Mouse (Mus musculus) erythroblast, embryonic 14.5 days (primary cell): ENCODE results near the gene Zbtb3. TPM values are rescaled to one million over a fixed set of nuclear protein-coding genes. Genes with fewer than 3 reads are reported as not detected.
A peak's percentile ranks its signal among the peaks of the same experiment; 100 is the strongest.

ENCODE experiments used
- H3K27me3 ChIP-seq: 2 replicates; pipeline ENCODE4 v1.6.1; 2012; ENCODE audit warnings: inconsistent platforms; ENCODE audit not compliant: control insufficient read depth
- H3K36me3 ChIP-seq: 2 replicates; pipeline ENCODE4 v1.6.1; 2012; ENCODE audit warnings: mild to moderate bottlenecking, inconsistent platforms; ENCODE audit not compliant: control insufficient read depth
- H3K4me1 ChIP-seq: 2 replicates; pipeline ENCODE4 v1.6.1; 2012; ENCODE audit warnings: inconsistent platforms; ENCODE audit not compliant: control insufficient read depth
- H3K4me3 ChIP-seq: replicated peaks from 2 replicates; pipeline ENCODE3; 2012; ENCODE audit warnings: moderate library complexity, mild to moderate bottlenecking, inconsistent platforms
- H3K9me3 ChIP-seq: 2 replicates; pipeline ENCODE4 v1.6.1; 2012; ENCODE audit warnings: low read length, inconsistent platforms, mixed read lengths; ENCODE audit not compliant: control insufficient read depth
- GATA1 ChIP-seq: IDR thresholded peaks from 2 replicates; pipeline ENCODE4 v1.6.1; 2012; ENCODE audit warnings: low read length, inconsistent platforms, mixed read lengths
- TAL1 ChIP-seq: IDR thresholded peaks from 3 replicates; pipeline ENCODE4 v1.6.1; 2012; ENCODE audit warnings: low read length, inconsistent platforms, mixed read lengths
- polyA plus RNA-seq: library from polyadenylated mRNA; stranded (reverse); fragments of >175 nt; gene quantifications from 2 replicates; pipeline ENCODE4 v1.2.3, GENCODE M21; 2012

The Zbtb3 gene
- 0.06 and 0.07 TPM in 2 replicates for polyA plus RNA-seq

DNA sequence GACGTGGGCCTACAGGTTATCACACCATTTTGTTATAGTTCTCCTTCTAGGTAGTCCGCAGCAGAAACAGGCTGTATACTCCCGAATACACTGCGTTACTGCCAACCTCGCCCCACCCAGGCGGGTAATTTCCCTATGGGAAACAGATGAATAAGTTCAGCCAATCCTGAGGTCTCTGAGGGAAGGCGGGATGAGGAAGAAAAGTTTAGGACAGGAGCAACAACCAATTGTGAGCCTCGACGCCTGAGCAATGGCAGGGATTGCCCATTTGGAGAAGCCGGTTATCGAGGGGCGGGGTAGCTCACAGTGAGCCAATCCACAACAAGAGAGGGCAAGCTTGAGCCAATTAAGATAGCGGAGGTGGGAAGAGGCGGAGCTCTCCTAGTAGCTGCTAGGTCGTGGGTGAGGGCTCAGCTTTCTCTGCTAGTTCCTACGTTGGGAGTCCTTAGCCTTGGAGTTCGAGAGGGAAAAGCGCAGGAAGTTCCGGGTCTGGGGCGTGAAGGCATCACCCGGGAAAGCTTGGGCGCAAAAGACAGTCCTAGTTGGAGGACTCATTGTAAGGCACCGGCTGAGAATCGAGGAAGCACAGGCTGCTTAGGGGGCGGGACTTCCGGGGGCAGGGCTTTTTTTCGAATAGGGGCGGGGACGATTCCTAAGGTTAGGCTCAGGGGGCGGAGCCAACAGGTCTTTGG, at the start of gene Zbtb3:
Gene Zbtb3 (plus strand): TSS at position 426 of the 692 bp plus-strand sequence.
- TF ChIP-seq TAL1 (no peak), GATA1 (no peak)
- H3K9me3 ChIP-seq = no peaks in the 10 kb centered on the region
- peaks cover 37% of the 10 kb centered on the region for H3K36me3 ChIP-seq
- peaks cover 68% of the 10 kb centered on the region for H3K4me1 ChIP-seq
- H3K4me3 ChIP-seq = peak within 1 kb of the TSS; percentile 84
- H3K27me3 ChIP-seq = no peaks in the 10 kb centered on the region

DNA sequence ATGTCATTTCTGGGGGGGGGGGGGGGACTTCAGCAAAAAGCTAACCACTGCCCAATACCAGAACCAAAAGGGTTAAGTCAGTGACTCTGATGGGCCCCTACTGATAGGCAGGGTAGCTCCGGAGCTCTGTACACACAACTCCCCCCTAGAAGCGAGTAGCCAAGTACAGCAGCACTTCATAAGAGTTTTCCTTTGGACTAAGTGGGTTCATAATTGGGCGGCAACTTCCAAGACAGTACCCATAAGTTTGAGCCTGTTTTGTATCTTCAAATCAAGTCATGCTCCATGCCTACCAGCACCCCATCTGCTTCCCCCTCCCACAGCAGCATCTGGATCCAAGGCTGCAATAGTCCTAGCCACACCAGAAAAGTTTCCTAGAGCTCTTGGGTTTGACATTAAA, 46.7 kb upstream of the Zbtb3 start:
- Histone ChIP-seq H3K27me3 (no peaks in the 10 kb centered on the region), H3K36me3 (peaks cover 63% of the 10 kb centered on the region), H3K9me3 (no peaks in the 10 kb centered on the region)

DNA sequence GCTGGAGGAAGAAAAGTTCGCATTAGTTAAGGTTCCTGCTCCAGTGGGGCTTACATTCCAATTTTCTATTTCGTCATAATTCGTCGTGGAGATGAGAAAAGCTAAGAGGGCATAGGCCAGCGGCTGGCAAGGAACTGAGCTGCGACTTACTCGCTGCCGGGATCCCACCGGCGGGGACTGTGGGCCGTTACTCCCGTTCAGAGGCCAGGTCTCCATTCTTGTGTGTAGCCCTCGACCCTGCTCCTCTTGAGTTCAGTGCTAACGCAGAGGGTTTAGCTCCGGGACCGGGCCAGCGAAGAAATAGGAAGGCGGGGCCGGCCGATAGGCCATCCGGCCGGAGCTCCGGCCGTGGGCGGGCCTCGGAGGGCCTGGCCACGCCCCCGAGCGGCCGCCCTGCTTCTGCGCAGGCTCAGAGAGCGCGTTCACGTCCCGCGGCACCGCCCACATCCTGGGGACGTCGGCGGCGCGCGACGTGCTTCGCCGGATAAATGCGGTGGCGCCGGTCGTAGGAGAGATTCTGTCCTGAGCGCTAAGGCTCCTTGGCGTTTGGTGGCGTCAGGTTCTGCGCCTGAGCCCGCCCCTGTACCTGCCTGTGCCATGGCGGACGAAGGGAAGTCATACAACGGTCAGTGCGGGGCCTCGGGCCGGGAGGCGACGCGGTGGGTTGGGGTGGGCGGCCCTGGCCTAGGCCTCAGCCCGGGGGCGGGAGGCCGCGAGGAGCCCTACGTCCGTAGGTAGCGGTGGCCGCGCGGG, 45.5 kb upstream of the Zbtb3 start, which contains the start of gene Nxf1:
Gene Nxf1 (plus strand): TSS at position 439 of the 753 bp plus-strand sequence.
- H3K36me3 ChIP-seq = peaks cover 61% of the 10 kb centered on the region
- H3K9me3 ChIP-seq = no peaks in the 10 kb centered on the region
- H3K4me1 ChIP-seq = peaks cover 37% of the 10 kb centered on the region
- TF ChIP-seq GATA1 (no peak), TAL1 (no peak)
- H3K4me3 ChIP-seq = peak within 1 kb of the TSS; percentile 73
- H3K27me3 ChIP-seq = no peaks in the 10 kb centered on the region

More for the DNA sequence above, 46.7 kb upstream of the Zbtb3 start:
- TF ChIP-seq GATA1 = no peak
- no peak for TF ChIP-seq TAL1
- Histone ChIP-seq H3K4me3 (peak overlapping the region; percentile 73), H3K4me1 (peaks cover 37% of the 10 kb centered on the region)

DNA sequence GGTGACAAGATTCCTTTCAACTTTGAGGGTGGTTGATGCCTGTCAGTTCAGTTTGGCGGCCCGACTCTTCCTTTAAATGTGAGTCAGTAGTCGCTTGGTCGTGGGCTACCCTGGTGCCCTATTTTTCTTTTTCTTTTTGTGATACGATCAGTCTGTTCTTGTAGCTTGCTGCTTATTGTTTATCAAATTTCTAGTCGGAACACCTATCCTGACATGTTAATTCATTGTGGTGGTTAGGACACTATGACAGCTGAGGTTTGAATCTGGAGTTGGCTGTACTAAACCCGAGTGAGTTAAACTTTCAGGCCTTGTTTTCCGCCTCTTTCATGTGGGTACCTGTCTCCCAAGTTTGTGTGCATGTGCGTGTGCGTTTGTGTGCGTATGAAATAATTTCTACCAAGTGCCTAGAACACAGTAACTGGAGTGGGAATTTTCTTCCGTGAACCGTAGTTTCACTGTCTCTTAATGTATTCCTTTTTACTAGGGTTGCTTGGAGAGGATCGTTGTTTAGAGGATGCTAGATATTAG, 44.8 kb upstream of the Zbtb3 start:
- Histone ChIP-seq H3K4me3 (peak overlapping the region; percentile 73), H3K4me1 (peaks cover 37% of the 10 kb centered on the region), H3K9me3 (no peaks in the 10 kb centered on the region), H3K36me3 (peaks cover 61% of the 10 kb centered on the region), H3K27me3 (no peaks in the 10 kb centered on the region)
- TF ChIP-seq TAL1 (no peak), GATA1 (no peak)

DNA sequence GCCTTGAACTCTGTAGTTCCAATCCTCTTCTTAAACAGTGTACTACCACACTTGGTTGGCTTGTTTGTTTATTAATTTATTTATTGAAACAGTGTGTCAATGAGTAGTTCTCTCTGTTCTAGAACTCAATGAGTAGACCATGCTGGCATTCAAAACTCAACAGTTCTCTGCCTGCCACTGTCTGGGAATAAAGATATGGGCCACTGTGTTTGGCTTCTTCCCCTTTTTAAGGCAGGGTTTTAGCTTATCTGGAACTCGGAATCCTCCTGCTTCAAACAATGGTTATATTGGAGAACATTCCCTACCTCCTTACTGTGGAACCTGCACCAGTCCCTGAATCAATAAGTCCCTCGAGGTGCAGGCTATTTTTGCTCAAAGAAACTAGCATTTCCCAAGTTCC, 43.5 kb upstream of the Zbtb3 start:
- peaks cover 36% of the 10 kb centered on the region for H3K4me1 ChIP-seq
- H3K27me3 ChIP-seq = no peaks in the 10 kb centered on the region
- peak overlapping the region; percentile 73 for H3K4me3 ChIP-seq
- H3K36me3 ChIP-seq = peaks cover 61% of the 10 kb centered on the region
- H3K9me3 ChIP-seq = no peaks in the 10 kb centered on the region
- TF ChIP-seq GATA1 = no peak
- TF ChIP-seq TAL1 = no peak

DNA sequence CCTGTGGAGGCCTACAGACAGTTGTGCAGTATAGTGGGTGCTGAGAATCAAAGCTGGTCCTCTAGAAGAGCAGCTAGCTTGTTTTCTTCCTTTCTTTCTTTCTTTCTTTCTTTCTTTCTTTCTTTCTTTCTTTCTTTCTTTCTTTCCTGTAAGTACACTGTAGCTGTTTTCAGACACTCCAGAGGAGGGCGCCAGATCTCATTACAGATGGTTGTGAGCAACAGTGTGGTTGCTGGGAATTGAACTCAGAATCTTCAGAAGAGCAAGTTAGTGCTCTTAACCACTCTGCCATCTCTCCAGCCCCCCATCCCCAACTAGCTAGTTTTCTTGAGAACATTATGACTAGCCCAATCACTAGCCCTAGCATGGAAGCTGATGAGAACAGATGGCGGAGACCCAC, 41.6 kb upstream of the Zbtb3 start:
- Histone ChIP-seq H3K36me3 (peaks cover 61% of the 10 kb centered on the region), H3K4me3 (no peak overlapping the region), H3K4me1 (peaks cover 25% of the 10 kb centered on the region), H3K27me3 (peaks cover 3% of the 10 kb centered on the region; the same call in 1 of the 2 replicates), H3K9me3 (peaks cover 12% of the 10 kb centered on the region)
- TF ChIP-seq GATA1 = no peak
- no peak for TF ChIP-seq TAL1

DNA sequence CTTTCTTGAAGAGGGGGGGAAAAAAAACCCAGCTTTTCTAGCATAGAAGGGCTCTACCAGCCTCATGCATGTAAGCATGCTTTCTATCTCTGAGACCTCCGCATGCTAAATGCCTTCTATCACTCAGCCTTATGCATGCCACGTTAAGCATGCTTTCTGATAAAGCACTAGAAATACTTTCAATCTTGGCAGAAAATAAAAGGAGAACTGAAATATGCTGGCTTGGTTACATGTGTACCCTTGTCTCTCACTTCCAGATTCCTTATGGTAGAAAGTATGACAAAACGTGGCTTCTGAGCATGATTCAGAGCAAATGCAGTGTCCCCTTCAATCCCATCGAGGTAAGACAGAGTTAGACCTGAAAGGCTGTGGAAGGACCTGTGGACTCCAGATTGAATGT, 39.1 kb upstream of the Zbtb3 start:
- H3K36me3 ChIP-seq = peaks cover 82% of the 10 kb centered on the region
- peaks cover 13% of the 10 kb centered on the region for H3K4me1 ChIP-seq
- TF ChIP-seq GATA1 = no peak
- TF ChIP-seq TAL1 = no peak
- peaks cover 15% of the 10 kb centered on the region for H3K9me3 ChIP-seq
- H3K27me3 ChIP-seq = peaks cover 3% of the 10 kb centered on the region; the same call in 1 of the 2 replicates
- no peak overlapping the region for H3K4me3 ChIP-seq

DNA sequence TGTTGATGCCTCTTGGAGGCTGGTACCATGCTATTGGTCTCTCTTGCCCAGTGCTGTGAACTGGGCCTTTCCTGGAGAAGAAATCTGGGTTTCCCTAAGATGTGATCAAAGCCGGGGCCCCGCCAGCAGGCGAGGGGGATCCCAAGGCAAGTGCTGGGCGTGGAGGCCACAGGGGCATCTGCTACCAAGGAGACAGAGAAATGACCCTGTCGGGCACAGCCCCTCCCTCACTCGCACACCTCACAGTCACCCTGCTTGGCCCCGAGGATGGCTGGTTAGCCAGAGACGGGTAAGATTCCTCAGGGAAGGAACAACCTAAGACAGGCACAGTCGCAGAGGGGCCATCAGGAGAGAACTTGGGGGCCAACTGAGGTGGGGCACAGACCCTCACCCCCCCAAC, 36.8 kb upstream of the Zbtb3 start:
- Histone ChIP-seq H3K36me3 (peaks cover 97% of the 10 kb centered on the region), H3K9me3 (peaks cover 15% of the 10 kb centered on the region), H3K4me1 (peaks cover 6% of the 10 kb centered on the region), H3K4me3 (no peak overlapping the region), H3K27me3 (peaks cover 3% of the 10 kb centered on the region; the same call in 1 of the 2 replicates)
- TF ChIP-seq GATA1 (no peak), TAL1 (no peak)

DNA sequence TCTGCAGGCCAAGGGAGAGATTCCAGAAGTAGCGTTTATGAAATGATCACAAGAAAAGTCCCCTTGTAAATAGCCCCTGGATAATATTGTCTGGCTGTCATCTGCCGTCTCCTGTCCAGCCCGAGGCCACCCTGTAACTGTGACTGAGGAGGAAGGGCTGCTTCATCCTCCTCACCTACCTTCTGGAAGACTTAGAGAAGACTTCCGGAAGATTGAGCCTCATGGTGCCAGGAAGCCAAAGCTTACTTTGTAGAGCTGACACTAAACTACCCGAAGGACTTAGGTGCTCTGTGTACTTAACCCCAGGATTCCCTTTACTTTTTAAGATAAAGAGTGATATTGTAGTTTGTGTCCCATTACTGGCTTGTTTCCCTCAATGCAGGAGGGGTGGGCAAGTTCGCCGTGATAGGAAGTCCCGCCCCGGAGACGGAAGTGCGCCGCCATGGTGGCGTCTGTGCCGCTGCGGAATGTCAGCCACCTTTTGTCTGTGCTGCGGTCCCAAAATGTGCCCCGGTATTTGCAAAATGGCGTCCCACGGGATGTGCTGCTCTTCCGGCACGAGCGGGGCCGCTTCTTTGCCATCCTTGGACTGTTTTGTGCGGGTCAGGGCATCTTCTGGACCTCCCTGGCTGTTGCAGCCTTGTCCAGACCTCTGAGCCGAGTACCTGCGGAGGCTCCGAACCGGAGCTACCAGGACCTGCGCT, 31.6 kb upstream of the Zbtb3 start, which contains the start of gene Tmem223:
Gene Tmem223 (plus strand): TSS at position 430 of the 704 bp plus-strand sequence.
- TF ChIP-seq TAL1 = no peak
- Histone ChIP-seq H3K9me3 (peaks cover 4% of the 10 kb centered on the region), H3K36me3 (peaks cover 85% of the 10 kb centered on the region), H3K27me3 (no peaks in the 10 kb centered on the region; the same call in 1 of the 2 replicates), H3K4me1 (peaks cover 45% of the 10 kb centered on the region), H3K4me3 (peak within 1 kb of the TSS; percentile 91)
